Comparison of ENCODE assay signal across 21 mouse cellular contexts in genomic region chr6:53765731-53766130, GRCm38 (mm10). TPM values are rescaled to one million over a fixed set of nuclear protein-coding genes. Genes with fewer than 3 reads are reported as not detected.
DNase-seq lines count a peak whose midpoint lies in the region; ATAC-seq and TF ChIP-seq lines count a peak whose summit lies in the region.
"Had no signal": no experiment of that assay in that cellular context is flagged by ENCODE, and none has a peak within 500 bp of the region (broad histone marks: within the 10 kb centered on the region; RNA-seq: fewer than 3 reads in every experiment).

No protein-coding gene starts in this region.

- no peak for TF ChIP-seq CTCF in heart, adult 2 months (IDR thresholded peaks at IDR 0.05)

- 67% methylated on average over 8 of the region's 8 CpGs for WGBS in heart, embryonic 10.5 days
- 62% methylated on average over 8 of the region's 8 CpGs for WGBS in heart, adult 2 months
- WGBS in limb, embryonic 13.5 days, result 20% methylated on average over 8 of the region's 8 CpGs
- 72% methylated on average over 8 of the region's 8 CpGs for WGBS in forebrain, embryonic 13.5 days

- H3K4me3 ChIP-seq in heart, embryonic 10.5 days, result no peak overlapping the region
- no peak overlapping the region for H3K4me3 ChIP-seq in heart, adult 2 months
- no peak overlapping the region for H3K4me3 ChIP-seq in limb, embryonic 13.5 days
- no peak overlapping the region for H3K4me3 ChIP-seq in forebrain, embryonic 13.5 days
- H3K4me3 ChIP-seq: embryonic facial prominence, embryonic 15.5 days; erythroblast, embryonic 14.5 days; forebrain, embryonic 10.5 days; forebrain, embryonic 15.5 days; hindbrain, embryonic 12.5 days had no signal

- TF ChIP-seq EP300 in heart, adult 2 months (IDR thresholded peaks at IDR 0.05; ENCODE audit: insufficient read depth, low read depth, low read length), result no peak

- H3K9me3 ChIP-seq in heart, embryonic 10.5 days, result no peaks in the 10 kb centered on the region
- no peaks in the 10 kb centered on the region for H3K9me3 ChIP-seq in limb, embryonic 13.5 days
- no peaks in the 10 kb centered on the region for H3K9me3 ChIP-seq in forebrain, embryonic 13.5 days (replicated peaks)
- H3K9me3 ChIP-seq: embryonic facial prominence, embryonic 15.5 days; forebrain, embryonic 10.5 days; forebrain, embryonic 15.5 days; hindbrain, embryonic 12.5 days had no signal

- DNase-seq in heart, embryonic 10.5 days (ENCODE audit: low spot score), result peak; percentile 73
- DNase-seq in heart, adult 2 months, result no peak
- DNase-seq in forelimb bud, embryonic 11.5 days (ENCODE audit: low read depth, low spot score), result peak; percentile 58
- no peak for DNase-seq in urinary bladder, postnatal 10 days (ENCODE audit: low spot score)
- no peak for DNase-seq in right cerebral cortex, adult 18-20 months
- DNase-seq: adrenal gland, adult 2 months; adrenal gland, postnatal 25 days; cerebellum, adult 18-20 months; cerebellum, adult 9-11 months; cerebellum, postnatal 36 days; gastrocnemius, postnatal 10 days; heart, postnatal 10 days; heart, postnatal 4 days had no signal

- H3K9ac ChIP-seq in heart, adult 2 months (ENCODE audit: low read depth, low read length), result no peak overlapping the region
- no peak overlapping the region for H3K9ac ChIP-seq in limb, embryonic 13.5 days
- H3K9ac ChIP-seq in forebrain, embryonic 13.5 days, result no peak overlapping the region
- H3K9ac ChIP-seq: embryonic facial prominence, embryonic 15.5 days; forebrain, embryonic 15.5 days; hindbrain, embryonic 12.5 days had no signal

- H3K4me2 ChIP-seq in limb, embryonic 13.5 days (replicated peaks), result peak overlapping the region; percentile 16; the same call in 1 of the 2 replicates
- H3K4me2 ChIP-seq in forebrain, embryonic 13.5 days, result no peak overlapping the region
- H3K4me2 ChIP-seq: embryonic facial prominence, embryonic 15.5 days; forebrain, embryonic 15.5 days; hindbrain, embryonic 12.5 days had no signal

- peak overlapping the region; percentile 22; the same call in 1 of the 2 replicates for H3K27ac ChIP-seq in heart, embryonic 10.5 days
- H3K27ac ChIP-seq in heart, adult 2 months, result no peak overlapping the region
- peak overlapping the region; percentile 73 for H3K27ac ChIP-seq in limb, embryonic 13.5 days
- H3K27ac ChIP-seq in forebrain, embryonic 13.5 days, result no peak overlapping the region
- H3K27ac ChIP-seq: embryonic facial prominence, embryonic 15.5 days; forebrain, embryonic 10.5 days; forebrain, embryonic 15.5 days; hindbrain, embryonic 12.5 days had no signal

- H3K4me1 ChIP-seq in heart, embryonic 10.5 days, result peaks cover 17% of the 10 kb centered on the region
- no peaks in the 10 kb centered on the region; the same call in 1 of the 2 replicates for H3K4me1 ChIP-seq in heart, adult 2 months (ENCODE audit: control insufficient read depth, insufficient read depth, low read length)
- H3K4me1 ChIP-seq in limb, embryonic 13.5 days, result peaks cover 57% of the 10 kb centered on the region
- H3K4me1 ChIP-seq in forebrain, embryonic 13.5 days, result peaks cover 4% of the 10 kb centered on the region

- H3K36me3 ChIP-seq in heart, embryonic 10.5 days, result no peaks in the 10 kb centered on the region
- no peaks in the 10 kb centered on the region for H3K36me3 ChIP-seq in heart, adult 2 months (ENCODE audit: control insufficient read depth, insufficient read depth, low read length)
- no peaks in the 10 kb centered on the region for H3K36me3 ChIP-seq in limb, embryonic 13.5 days
- no peaks in the 10 kb centered on the region for H3K36me3 ChIP-seq in forebrain, embryonic 13.5 days (ENCODE audit: poor library complexity, severe bottlenecking)
- H3K36me3 ChIP-seq: embryonic facial prominence, embryonic 15.5 days; forebrain, embryonic 10.5 days; forebrain, embryonic 15.5 days; hindbrain, embryonic 12.5 days had no signal

- no peak for TF ChIP-seq POLR2A in heart, adult 2 months (IDR thresholded peaks at IDR 0.05; ENCODE audit: insufficient read depth, low read depth, low read length)

- H3K79me2 ChIP-seq in heart, adult 2 months (replicated peaks; ENCODE audit: control insufficient read depth, insufficient read depth, low read length), result no peaks in the 10 kb centered on the region

- no peak; the same call in 1 of the 2 replicates for ATAC-seq in limb, embryonic 13.5 days (ENCODE audit: low FRiP score, low read depth)
- ATAC-seq in forebrain, embryonic 13.5 days, result no peak
- ATAC-seq: forebrain, embryonic 15.5 days; hindbrain, embryonic 16.5 days had no signal

- H3K27me3 ChIP-seq in heart, embryonic 10.5 days (ENCODE audit: insufficient read depth, poor library complexity, severe bottlenecking), result no peaks in the 10 kb centered on the region
- no peaks in the 10 kb centered on the region for H3K27me3 ChIP-seq in heart, adult 2 months (ENCODE audit: control insufficient read depth, insufficient read depth, low read length)
- no peaks in the 10 kb centered on the region for H3K27me3 ChIP-seq in limb, embryonic 13.5 days
- no peaks in the 10 kb centered on the region for H3K27me3 ChIP-seq in forebrain, embryonic 13.5 days
- H3K27me3 ChIP-seq: embryonic facial prominence, embryonic 15.5 days; forebrain, embryonic 15.5 days; hindbrain, embryonic 12.5 days had no signal

- intact Hi-C loops in heart, adult 2 months (cut with DNase I), result no loop called here

RNA-seq across cellular contexts. Expression of gene Tril, which starts 54.9 kb away (rescaled TPM):
- 7.5 and 15.3 TPM in 2 replicates for polyA plus RNA-seq in heart, embryonic 10.5 days (2016; fragmentation: Nextera tagmentation; extraction: Ambion mirVana)
- total RNA-seq in heart, adult 2 months (2021), result 1 to 10 TPM; 3.3 to 3.9 TPM
- 4.4 and 5.1 TPM in 2 replicates for polyA plus RNA-seq in heart, adult 2 months (2012; rRNA removed)
- 93.3 and 104 TPM in 2 replicates for polyA plus RNA-seq in limb, embryonic 13.5 days (2015; fragmentation: Nextera tagmentation; extraction: Ambion mirVana)
- polyA plus RNA-seq in forebrain, embryonic 13.5 days (2015; fragmentation: Nextera tagmentation; extraction: Ambion mirVana), result 5.6 and 6.3 TPM in 2 replicates
- polyA plus RNA-seq: erythroblast, embryonic 14.5 days had no signal

Comparison
In these comparisons a context has a peak if more than half of its experiments do, and no peak if none do; other contexts are left out.
1. DNase-seq: peak in heart, embryonic 10.5 days (single experiment) and forelimb bud, embryonic 11.5 days (single experiment); none in heart, adult 2 months (0 of 2), urinary bladder, postnatal 10 days (single experiment) and right cerebral cortex, adult 18-20 months (single experiment).
2. H3K27ac ChIP-seq: peak in heart, embryonic 10.5 days (single experiment) and limb, embryonic 13.5 days (single experiment); none in heart, adult 2 months (single experiment) and forebrain, embryonic 13.5 days (single experiment).